Mouse (Mus musculus) midbrain, embryonic 11.5 days (tissue): ENCODE measurements at regions not wholly inside any gene's neighbourhood (a gene's known extent, or its start where the extent isn't known, plus 50 kb on each side); places are given as distances from the start of the nearest gene placed in this dataset.

Experiments
- ATAC-seq: fragments of 200-750 bp; cut with Nextera tagmentation; 2 replicates; pipeline ENCODE4 v1.8.0; 2017; ENCODE audit warnings: moderate TSS enrichment, moderate library complexity; ENCODE audit not compliant: low FRiP score
- DNase-seq: peaks from one replicate; pipeline ENCODE4 v3.0.0; 2015; ENCODE audit warnings: low spot score; ENCODE audit errors: missing footprints
- H3K27ac ChIP-seq: fragments of 300-500 bp; sonication (generic); 2 replicates; pipeline ENCODE4 v1.5.1; 2014; ENCODE audit warnings: low read depth, low read length
- H3K27me3 ChIP-seq: fragments of 300-500 bp; sonication (generic); 2 replicates; pipeline ENCODE4 v1.6.1; 2014; ENCODE audit warnings: mild to moderate bottlenecking, low read length, moderate library complexity, mixed read lengths; ENCODE audit not compliant: control insufficient read depth, insufficient read depth
- H3K36me3 ChIP-seq: fragments of 300-500 bp; sonication (generic); 2 replicates; pipeline ENCODE4 v1.6.1; 2014; ENCODE audit warnings: mild to moderate bottlenecking, low read length, moderate library complexity, mixed read lengths; ENCODE audit not compliant: control insufficient read depth, insufficient read depth
- H3K4me1 ChIP-seq: fragments of 300-500 bp; sonication (generic); 2 replicates; pipeline ENCODE4 v1.6.1; 2014; ENCODE audit warnings: low read length; ENCODE audit not compliant: control insufficient read depth, insufficient read depth
- H3K4me2 ChIP-seq: fragments of 300-500 bp; sonication (generic); 2 replicates; pipeline ENCODE4 v1.6.1; 2014; ENCODE audit warnings: mild to moderate bottlenecking, moderate library complexity
- H3K4me3 ChIP-seq: fragments of 300-500 bp; sonication (generic); 2 replicates; pipeline ENCODE4 v1.5.1; 2014; ENCODE audit warnings: low read depth, low read length
- H3K9ac ChIP-seq: fragments of 300-500 bp; sonication (generic); 2 replicates; pipeline ENCODE4 v1.6.1; 2014; ENCODE audit warnings: low read length
- H3K9me3 ChIP-seq: fragments of 300-500 bp; sonication (generic); 2 replicates; pipeline ENCODE4 v1.6.1; 2016; ENCODE audit warnings: low read length; ENCODE audit not compliant: control insufficient read depth
- WGBS: fragments of 180-500 bp; shearing (Covaris S2); extraction: QIAGEN DNeasy Blood & Tissue Kit; methylation state at CpG from one replicate; pipeline ENCODE4 v1.1.7; 2014; 5-methylcytosine and 5-hydroxymethylcytosine counted together

- Histone ChIP-seq H3K4me3 (no peak overlapping the region), H3K4me2 (no peak overlapping the region), H3K9ac (no peak overlapping the region), H3K9me3 (no peaks in the 10 kb centered on the region), H3K36me3 (no peaks in the 10 kb centered on the region), H3K27ac (no peak overlapping the region), H3K27me3 (no peaks in the 10 kb centered on the region), H3K4me1 (no peaks in the 10 kb centered on the region)
- no peak for ATAC-seq
- no peak for DNase-seq
- 87% methylated on average over 5 of the region's 5 CpGs for WGBS
Observed at GRCm38 (mm10) chr16:27138384-27138783, 146.9 kb upstream of the Gmnc start.

- WGBS: 40% methylated on average over 1 of the region's 1 CpGs
- no peaks in the 10 kb centered on the region for H3K9me3 ChIP-seq
- DNase-seq (peak; percentile 87), ATAC-seq (0 out of 2 replicates have a peak, but pooled peaks have one; percentile 27)
- H3K9ac ChIP-seq: no peak overlapping the region
- no peaks in the 10 kb centered on the region for H3K27me3 ChIP-seq
- no peak overlapping the region for H3K27ac ChIP-seq
- no peaks in the 10 kb centered on the region for H3K36me3 ChIP-seq
- H3K4me2 ChIP-seq: no peak overlapping the region
- no peaks in the 10 kb centered on the region for H3K4me1 ChIP-seq
- no peak overlapping the region for H3K4me3 ChIP-seq
Observed at GRCm38 (mm10) chr16:27138987-27139386, 147.5 kb upstream of the Gmnc start.

- Histone ChIP-seq H3K27ac (no peak overlapping the region), H3K9me3 (no peaks in the 10 kb centered on the region), H3K4me2 (no peak overlapping the region), H3K27me3 (no peaks in the 10 kb centered on the region), H3K9ac (no peak overlapping the region), H3K36me3 (no peaks in the 10 kb centered on the region), H3K4me1 (no peaks in the 10 kb centered on the region), H3K4me3 (no peak overlapping the region)
- DNase-seq: peak; percentile 96
- ATAC-seq: peak; percentile 70; the same call in 1 of the 2 replicates
- 17% methylated on average over 3 of the region's 3 CpGs for WGBS
Observed at GRCm38 (mm10) chr16:27140037-27140436, 148.6 kb upstream of the Gmnc start.

GRCm38 (mm10) chr16:27155805-27156204 is 151.5 kb upstream of the Ostn start:
- H3K27ac ChIP-seq: no peak overlapping the region
- H3K4me1 ChIP-seq: no peaks in the 10 kb centered on the region
- H3K9me3 ChIP-seq: no peaks in the 10 kb centered on the region
- no peaks in the 10 kb centered on the region for H3K36me3 ChIP-seq
- H3K4me2 ChIP-seq: no peak overlapping the region
- no peaks in the 10 kb centered on the region for H3K27me3 ChIP-seq
- WGBS: 91% methylated on average over 4 of the region's 4 CpGs
- H3K4me3 ChIP-seq: no peak overlapping the region
- DNase-seq: no peak
- ATAC-seq: no peak
- H3K9ac ChIP-seq: no peak overlapping the region

- Histone ChIP-seq H3K9me3 (no peaks in the 10 kb centered on the region), H3K27ac (no peak overlapping the region), H3K27me3 (no peaks in the 10 kb centered on the region), H3K4me2 (no peak overlapping the region), H3K4me1 (no peaks in the 10 kb centered on the region), H3K36me3 (no peaks in the 10 kb centered on the region), H3K9ac (no peak overlapping the region), H3K4me3 (no peak overlapping the region)
- no peak for DNase-seq
- 76% methylated on average over 2 of the region's 2 CpGs for WGBS
- ATAC-seq: no peak
Observed at GRCm38 (mm10) chr16:27195650-27196049, 111.6 kb upstream of the Ostn start.
